Mouse (Mus musculus) urinary bladder, adult 18-20 months (tissue): ENCODE measurements around the gene Trir.

Experiments
- DNase-seq, 2 experiments: peaks; one replicate each; pipeline ENCODE4 v3.0.0; 2022; ENCODE audit warnings: low spot score in 2 of 2, mixed read lengths in 2 of 2

The Trir gene

GRCm38 (mm10) chr8:85026670-85027515, at the start of gene Trir:
TSS of gene Trir (plus strand) at chr8:85026823.
- DNase-seq = peak; percentile 94 to 96

GRCm38 (mm10) chr8:84977435-84978247, 49.0 kb upstream of the Trir start:
- peak; percentile 59 to 67 for DNase-seq

GRCm38 (mm10) chr8:84978248-84978940, 48.2 kb upstream of the Trir start, which contains the start of gene Junb:
TSS of gene Junb (minus strand) at chr8:84978718.
- DNase-seq = peak; percentile 97

- DNase-seq = peak; percentile 96 to 97
Observed at GRCm38 (mm10) chr8:84979599-84980421, 46.8 kb upstream of the Trir start.

- peak; percentile 77 to 79 for DNase-seq
Observed at GRCm38 (mm10) chr8:84980622-84981358, 45.8 kb upstream of the Trir start.

GRCm38 (mm10) chr8:84981644-84982498, 44.8 kb upstream of the Trir start:
- peak; percentile 67 to 75 for DNase-seq

GRCm38 (mm10) chr8:84982499-84983011, 44.1 kb upstream of the Trir start:
- DNase-seq = peak; percentile 35 to 70

- peak; percentile 66 to 77 for DNase-seq
Observed at GRCm38 (mm10) chr8:84984294-84985048, 42.2 kb upstream of the Trir start.

- no peak for DNase-seq
Observed at GRCm38 (mm10) chr8:84985049-84985683, 41.5 kb upstream of the Trir start.

GRCm38 (mm10) chr8:84985684-84986378, 40.8 kb upstream of the Trir start:
- peak; percentile 81 to 87 for DNase-seq

- no peak for DNase-seq
Observed at GRCm38 (mm10) chr8:84986379-84986945, 40.2 kb upstream of the Trir start.

- no peak for DNase-seq
Observed at GRCm38 (mm10) chr8:84987388-84987787, 39.2 kb upstream of the Trir start.

GRCm38 (mm10) chr8:84987903-84988302, 38.7 kb upstream of the Trir start:
- no peak for DNase-seq

GRCm38 (mm10) chr8:84989311-84989731, 37.3 kb upstream of the Trir start:
- peak; percentile 62 to 77 for DNase-seq

GRCm38 (mm10) chr8:84989810-84990209, 36.8 kb upstream of the Trir start:
- peak; percentile 94 to 96 for DNase-seq

- DNase-seq = peak; percentile 94 to 96
Observed at GRCm38 (mm10) chr8:84990349-84990748, 36.3 kb upstream of the Trir start, which contains the start of gene Hook2. TSS of gene Hook2 (plus strand) at chr8:84990603.

GRCm38 (mm10) chr8:84990836-84991235, 35.8 kb upstream of the Trir start:
- DNase-seq = peak; percentile 73 to 79
